Mouse (Mus musculus) embryonic facial prominence, embryonic 14.5 days (tissue): ENCODE measurements around the gene Gm9999. TPM values are rescaled to one million over a fixed set of nuclear protein-coding genes. Genes with fewer than 3 reads are reported as not detected.
A peak's percentile ranks its signal among the peaks of the same experiment; 100 is the strongest.

Experiments used
- ATAC-seq: fragments of 200-750 bp; cut with Nextera tagmentation; 2 replicates; pipeline ENCODE4 v1.8.0; 2017; ENCODE audit warnings: low read depth, moderate number of reproducible peaks, moderate TSS enrichment
- DNase-seq: peaks from one replicate; pipeline ENCODE4 v3.0.0-alpha.2; 2015; ENCODE audit warnings: low spot score
- H3K27ac ChIP-seq: fragments of 300-500 bp; sonication (generic); replicated peaks from 2 replicates; pipeline ENCODE4 v1.5.1; 2014; ENCODE audit warnings: low read depth, mild to moderate bottlenecking, low read length, moderate library complexity
- H3K27me3 ChIP-seq: fragments of 300-500 bp; sonication (generic); replicated peaks from 2 replicates; pipeline ENCODE4 v1.6.1; 2014; ENCODE audit warnings: low read length; ENCODE audit not compliant: control insufficient read depth, insufficient read depth
- H3K36me3 ChIP-seq: fragments of 300-500 bp; sonication (generic); 2 replicates; pipeline ENCODE4 v1.6.1; 2014; ENCODE audit warnings: low read length, mixed read lengths; ENCODE audit not compliant: control insufficient read depth, insufficient read depth
- H3K4me1 ChIP-seq: fragments of 300-500 bp; sonication (generic); 2 replicates; pipeline ENCODE4 v1.6.1; 2014; ENCODE audit warnings: antibody characterized with exemption, low read length; ENCODE audit not compliant: control insufficient read depth, insufficient read depth
- H3K4me2 ChIP-seq: fragments of 300-500 bp; sonication (generic); 2 replicates; pipeline ENCODE4 v1.6.1; 2014; ENCODE audit warnings: low read depth, mild to moderate bottlenecking, low read length, moderate library complexity, mixed read lengths
- H3K4me3 ChIP-seq: fragments of 300-500 bp; sonication (generic); 2 replicates; pipeline ENCODE4 v1.5.1; 2014; ENCODE audit warnings: low read depth, mild to moderate bottlenecking, low read length
- H3K9ac ChIP-seq: fragments of 300-500 bp; sonication (generic); 2 replicates; pipeline ENCODE4 v1.6.1; 2014; ENCODE audit warnings: low read depth, mild to moderate bottlenecking, low read length, moderate library complexity, mixed read lengths
- H3K9me3 ChIP-seq: fragments of 300-500 bp; sonication (generic); 2 replicates; pipeline ENCODE4 v1.6.1; 2016; ENCODE audit warnings: low read length; ENCODE audit not compliant: control insufficient read depth
- WGBS: fragments of 180-500 bp; shearing (Covaris S2); extraction: QIAGEN DNeasy Blood & Tissue Kit; methylation state at CpG from one replicate; pipeline ENCODE4 v1.1.7; 2014; 5-methylcytosine and 5-hydroxymethylcytosine counted together
- polyA plus RNA-seq: library from polyadenylated mRNA; unstranded; fragments of >200 nt; fragmentation: Nextera tagmentation; extraction: Ambion mirVana; gene quantifications from 2 replicates; pipeline ENCODE4 v1.2.1, GENCODE M21; 2014

The Gm9999 gene
- polyA plus RNA-seq, 1 experiment from 2014 or later: not detected

DNA sequence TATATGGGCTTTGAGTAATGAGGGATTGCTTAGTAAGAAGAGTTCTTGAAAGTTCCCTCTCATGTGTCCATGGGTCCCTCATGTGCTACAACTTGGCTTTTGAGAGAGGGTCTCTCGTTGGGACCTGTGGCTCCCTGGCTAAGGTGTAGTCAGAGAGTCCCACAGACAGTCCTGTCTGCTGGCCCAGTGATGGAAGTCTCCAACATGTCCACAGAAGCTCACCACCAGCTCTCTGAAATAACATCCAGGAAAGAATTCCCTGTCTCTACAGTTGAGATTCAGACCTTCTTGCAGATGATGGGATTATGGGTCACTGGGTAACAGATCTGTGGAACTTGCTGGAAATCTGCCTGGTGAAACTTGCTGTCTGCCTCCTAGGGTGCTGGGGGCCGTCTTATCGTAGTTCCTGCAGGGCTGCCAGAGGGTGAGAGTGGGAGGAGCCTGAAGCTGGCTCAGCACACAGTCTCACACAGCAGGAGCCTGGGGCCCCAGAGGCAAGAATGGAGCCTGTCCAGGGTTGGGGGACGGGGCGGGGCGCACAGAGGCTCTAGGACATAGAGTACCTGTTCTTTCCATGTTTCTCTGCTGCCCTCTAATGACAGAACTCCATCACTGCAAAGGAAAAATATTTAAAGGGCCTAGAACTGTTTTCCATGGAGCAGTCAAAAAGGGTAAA, 32.1 kb downstream of the Gm9999 start:
- peak overlapping the region; percentile 47 for H3K4me2 ChIP-seq
- peak; percentile 99 for ATAC-seq

DNA sequence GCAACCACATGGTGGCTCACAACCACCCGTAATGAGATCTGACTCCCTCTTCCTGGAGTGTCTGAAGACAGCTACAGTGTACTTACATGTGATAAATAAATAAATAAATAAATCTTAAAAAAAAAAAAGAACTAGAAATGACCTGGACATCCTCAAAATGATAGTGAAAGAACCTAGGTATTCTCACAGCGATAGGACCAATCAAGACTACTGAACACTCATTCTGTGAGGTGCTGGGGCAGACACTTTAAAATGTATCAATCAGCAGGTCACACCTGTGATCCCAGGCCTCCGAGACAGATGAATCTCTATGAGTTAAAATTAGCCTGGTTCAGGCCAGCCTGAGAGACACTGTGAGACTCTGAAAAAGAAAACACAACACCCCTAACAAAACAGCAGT, 33.2 kb downstream of the Gm9999 start:
- Histone ChIP-seq H3K4me1 (no peaks in the 10 kb centered on the region), H3K9me3 (no peaks in the 10 kb centered on the region), H3K27me3 (no peaks in the 10 kb centered on the region), H3K36me3 (no peaks in the 10 kb centered on the region), H3K27ac (no peak overlapping the region), H3K4me2 (no peak overlapping the region), H3K4me3 (no peak overlapping the region), H3K9ac (no peak overlapping the region)
- DNase-seq: no peak
- no peak for ATAC-seq
- WGBS: 75% methylated on average over 3 of the region's 3 CpGs

More for the DNA sequence above, 32.1 kb downstream of the Gm9999 start:
- Histone ChIP-seq H3K36me3 (no peaks in the 10 kb centered on the region), H3K9ac (no peak overlapping the region), H3K4me1 (no peaks in the 10 kb centered on the region), H3K9me3 (no peaks in the 10 kb centered on the region), H3K27ac (no peak overlapping the region; the same call in 1 of the 2 replicates), H3K4me3 (peak overlapping the region; percentile 3; the same call in 1 of the 2 replicates), H3K27me3 (no peaks in the 10 kb centered on the region)
- peak; percentile 92 for DNase-seq
- 5% methylated on average over 6 of the region's 6 CpGs for WGBS

DNA sequence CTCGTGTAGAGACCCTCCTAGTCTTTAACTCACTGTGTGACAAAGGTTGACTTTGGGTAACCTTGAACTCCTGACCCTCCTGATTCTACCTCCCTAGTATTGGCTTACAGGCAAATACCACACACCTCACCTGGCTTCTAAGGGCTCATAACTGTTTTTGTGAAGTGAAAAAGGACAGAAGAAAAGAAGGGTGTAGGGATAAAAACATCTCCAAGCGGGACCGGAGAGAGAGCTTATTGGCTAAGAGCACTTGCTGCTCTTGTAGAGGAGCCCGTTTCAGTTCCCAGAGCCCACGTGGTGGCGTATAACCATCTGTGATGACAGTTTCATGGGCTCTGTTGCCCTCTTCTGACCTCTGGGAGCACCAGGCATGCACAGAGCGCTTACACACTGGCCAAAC, 33.8 kb downstream of the Gm9999 start:
- WGBS: 70% methylated on average over 7 of the region's 7 CpGs
- DNase-seq: no peak
- Histone ChIP-seq H3K27ac (no peak overlapping the region), H3K4me2 (no peak overlapping the region), H3K4me3 (no peak overlapping the region), H3K27me3 (no peaks in the 10 kb centered on the region), H3K9me3 (no peaks in the 10 kb centered on the region), H3K9ac (no peak overlapping the region), H3K4me1 (no peaks in the 10 kb centered on the region), H3K36me3 (no peaks in the 10 kb centered on the region)
- no peak for ATAC-seq

DNA sequence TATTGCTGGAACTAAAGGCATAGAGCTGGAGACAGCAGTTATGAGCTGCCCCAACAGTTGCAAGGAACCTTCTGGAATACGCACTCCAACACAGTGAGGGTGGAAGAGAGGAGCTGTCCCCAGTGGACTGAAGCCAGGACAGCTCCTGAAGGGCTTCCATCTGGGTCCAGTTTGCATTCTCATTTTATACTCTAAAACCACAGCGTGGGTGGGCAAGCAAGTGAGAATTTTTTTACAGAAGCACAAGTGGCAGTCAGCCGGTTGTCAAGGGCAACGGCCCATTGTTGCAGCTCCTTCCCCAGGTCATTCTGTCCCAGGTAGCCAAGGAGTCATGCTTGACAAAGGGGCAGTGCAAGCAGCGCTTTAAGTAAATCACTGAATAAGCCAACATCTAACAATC, 36.3 kb downstream of the Gm9999 start:
- 66% methylated on average over 5 of the region's 5 CpGs for WGBS
- Histone ChIP-seq H3K4me3 (no peak overlapping the region), H3K4me1 (no peaks in the 10 kb centered on the region), H3K36me3 (no peaks in the 10 kb centered on the region), H3K9ac (no peak overlapping the region), H3K9me3 (no peaks in the 10 kb centered on the region), H3K27ac (no peak overlapping the region), H3K4me2 (no peak overlapping the region), H3K27me3 (no peaks in the 10 kb centered on the region)
- no peak for DNase-seq
- ATAC-seq: no peak

DNA sequence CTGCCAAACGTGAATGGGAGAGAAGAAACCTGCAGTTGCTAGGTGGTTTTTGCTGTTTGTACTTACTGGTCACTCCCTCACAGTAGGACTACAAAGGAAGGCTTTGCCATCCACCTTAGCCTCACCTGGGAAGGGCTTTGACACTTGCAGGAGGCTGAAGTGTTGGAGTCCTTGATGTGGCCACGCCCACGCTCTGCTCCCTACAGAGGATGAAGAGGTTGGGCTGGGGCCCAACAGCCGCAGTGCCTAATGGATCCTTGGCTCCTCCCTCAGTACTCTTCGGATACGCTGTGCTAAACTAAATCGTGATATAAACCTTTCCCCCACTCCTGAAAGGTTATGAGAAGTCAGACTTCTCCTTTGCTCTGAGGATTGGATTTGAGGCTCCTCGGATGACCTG, 37.6 kb downstream of the Gm9999 start:
- Histone ChIP-seq H3K4me2 (no peak overlapping the region), H3K4me3 (no peak overlapping the region), H3K4me1 (no peaks in the 10 kb centered on the region), H3K27ac (no peak overlapping the region), H3K27me3 (no peaks in the 10 kb centered on the region), H3K36me3 (no peaks in the 10 kb centered on the region), H3K9me3 (no peaks in the 10 kb centered on the region), H3K9ac (no peak overlapping the region; the same call in 1 of the 2 replicates)
- 9% methylated on average over 8 of the region's 8 CpGs for WGBS
- peak; percentile 13 for DNase-seq
- ATAC-seq: no peak

DNA sequence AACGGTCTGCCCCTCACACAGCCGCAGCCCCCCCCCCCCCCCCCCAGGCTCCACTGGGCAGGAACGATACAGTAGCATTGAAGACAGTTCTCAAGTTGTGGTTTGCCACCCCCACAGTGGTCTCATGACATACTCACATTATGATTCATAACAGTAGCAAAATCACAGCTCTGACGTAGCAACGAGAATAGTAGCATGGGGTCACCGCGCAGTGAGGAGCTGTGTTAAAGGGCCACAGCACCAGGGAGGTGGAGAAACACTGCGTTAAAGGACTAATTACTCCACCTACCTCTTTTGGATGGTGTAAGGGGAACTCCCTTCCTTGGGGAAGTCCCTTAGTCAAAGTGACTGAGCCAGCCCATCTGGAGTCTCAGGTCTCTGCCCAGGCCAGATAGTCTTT, 39.1 kb downstream of the Gm9999 start:
- Histone ChIP-seq H3K9ac (no peak overlapping the region), H3K27me3 (no peaks in the 10 kb centered on the region), H3K9me3 (no peaks in the 10 kb centered on the region), H3K36me3 (no peaks in the 10 kb centered on the region), H3K27ac (no peak overlapping the region), H3K4me3 (no peak overlapping the region), H3K4me1 (no peaks in the 10 kb centered on the region), H3K4me2 (no peak overlapping the region)
- 70% methylated on average over 8 of the region's 8 CpGs for WGBS
- DNase-seq (no peak), ATAC-seq (no peak)

DNA sequence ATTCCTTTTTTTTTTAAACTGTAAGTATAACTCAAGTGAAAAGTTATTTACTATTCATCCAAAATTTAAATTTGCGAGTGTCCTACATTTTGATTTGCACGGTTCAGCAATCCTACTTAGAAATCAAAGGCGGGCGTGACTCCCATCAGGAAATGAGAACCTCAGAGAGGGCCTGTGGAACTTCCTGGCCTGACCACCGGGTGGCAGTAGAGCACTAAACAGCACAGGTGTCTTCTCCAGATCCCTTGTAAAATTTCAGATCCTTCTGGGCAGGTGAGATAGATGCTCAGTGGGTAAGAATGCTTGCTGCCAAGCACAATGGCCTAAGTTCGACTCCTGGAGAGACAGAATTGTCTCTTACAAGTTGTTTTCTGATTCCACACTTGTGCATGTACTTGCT, 40.1 kb downstream of the Gm9999 start:
- Histone ChIP-seq H3K4me2 (no peak overlapping the region), H3K27me3 (no peaks in the 10 kb centered on the region), H3K9me3 (no peaks in the 10 kb centered on the region), H3K36me3 (no peaks in the 10 kb centered on the region), H3K9ac (no peak overlapping the region), H3K4me1 (no peaks in the 10 kb centered on the region), H3K27ac (no peak overlapping the region), H3K4me3 (no peak overlapping the region)
- peak; percentile 70 for DNase-seq
- WGBS: 11% methylated on average over 6 of the region's 6 CpGs
- ATAC-seq: 0 out of 2 replicates have a peak, but pooled peaks have one; percentile 33

DNA sequence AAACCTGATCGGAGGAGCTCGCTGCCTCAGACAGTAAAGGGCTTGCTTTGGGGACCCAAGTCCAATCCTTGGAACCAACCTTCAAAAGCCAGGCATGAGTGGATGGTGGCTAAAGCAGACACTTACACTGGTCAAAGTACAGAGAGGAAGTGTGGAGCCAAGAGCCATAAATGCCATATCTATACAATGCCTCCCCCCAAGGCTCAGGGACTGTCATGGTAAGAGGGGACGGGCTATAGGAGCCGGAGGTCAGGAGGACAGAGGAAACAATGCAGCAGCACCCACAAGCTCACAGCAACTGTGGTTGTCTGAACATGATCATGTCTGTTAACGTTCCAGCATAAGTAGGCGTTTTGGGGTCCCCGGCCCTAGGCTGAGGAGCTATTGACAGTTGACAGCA, 41.1 kb downstream of the Gm9999 start:
- Histone ChIP-seq H3K4me3 (no peak overlapping the region), H3K4me1 (no peaks in the 10 kb centered on the region), H3K27ac (no peak overlapping the region), H3K36me3 (no peaks in the 10 kb centered on the region), H3K27me3 (no peaks in the 10 kb centered on the region), H3K9ac (no peak overlapping the region), H3K9me3 (no peaks in the 10 kb centered on the region), H3K4me2 (no peak overlapping the region)
- DNase-seq (no peak), ATAC-seq (no peak; the same call in 1 of the 2 replicates)
- WGBS: 81% methylated on average over 7 of the region's 7 CpGs

DNA sequence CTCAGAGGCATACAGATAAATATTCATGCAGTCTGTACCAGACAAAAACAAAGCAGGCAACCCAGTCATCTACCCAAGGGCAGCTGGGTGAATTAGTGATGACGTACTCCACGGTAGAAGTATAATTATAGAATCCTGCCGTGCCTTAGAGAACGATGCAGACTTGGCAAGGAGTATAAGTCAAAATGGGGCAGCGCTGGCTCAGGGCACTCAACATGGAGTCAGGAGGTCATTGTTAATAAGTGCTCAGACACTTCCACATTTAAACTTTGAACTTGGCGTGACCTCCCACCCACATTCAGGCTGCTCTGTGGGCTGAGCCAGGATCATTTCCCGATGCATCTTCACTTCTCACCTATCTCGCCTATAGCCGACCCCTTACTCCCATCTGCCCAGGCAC, 42.0 kb downstream of the Gm9999 start:
- 68% methylated on average over 9 of the region's 9 CpGs for WGBS
- H3K9ac ChIP-seq: no peak overlapping the region
- H3K4me1 ChIP-seq: no peaks in the 10 kb centered on the region
- H3K36me3 ChIP-seq: no peaks in the 10 kb centered on the region
- no peaks in the 10 kb centered on the region for H3K9me3 ChIP-seq
- no peak overlapping the region for H3K4me2 ChIP-seq
- no peak for ATAC-seq
- no peak for DNase-seq
- H3K4me3 ChIP-seq: no peak overlapping the region
- H3K27me3 ChIP-seq: no peaks in the 10 kb centered on the region
- no peak overlapping the region for H3K27ac ChIP-seq
